Mouse (Mus musculus) erythroblast, embryonic 14.5 days (primary cell): Measurements from ENCODE around the gene Sap18.

Experiments
- GATA1 ChIP-seq: IDR thresholded peaks from 2 replicates; pipeline ENCODE4 v1.6.1; 2012; ENCODE audit warnings: low read length, inconsistent platforms, mixed read lengths
- TAL1 ChIP-seq: IDR thresholded peaks from 3 replicates; pipeline ENCODE4 v1.6.1; 2012; ENCODE audit warnings: low read length, inconsistent platforms, mixed read lengths

GRCm38 (mm10) chr14:57758237-57758636 lies 39.7 kb upstream of the Sap18 start, which contains the start of gene Lats2:
- TF ChIP-seq TAL1 (no peak), GATA1 (no peak)
